Mouse (Mus musculus): ENCODE data around the gene Mtmr11.

Gene Mtmr11

DNA sequence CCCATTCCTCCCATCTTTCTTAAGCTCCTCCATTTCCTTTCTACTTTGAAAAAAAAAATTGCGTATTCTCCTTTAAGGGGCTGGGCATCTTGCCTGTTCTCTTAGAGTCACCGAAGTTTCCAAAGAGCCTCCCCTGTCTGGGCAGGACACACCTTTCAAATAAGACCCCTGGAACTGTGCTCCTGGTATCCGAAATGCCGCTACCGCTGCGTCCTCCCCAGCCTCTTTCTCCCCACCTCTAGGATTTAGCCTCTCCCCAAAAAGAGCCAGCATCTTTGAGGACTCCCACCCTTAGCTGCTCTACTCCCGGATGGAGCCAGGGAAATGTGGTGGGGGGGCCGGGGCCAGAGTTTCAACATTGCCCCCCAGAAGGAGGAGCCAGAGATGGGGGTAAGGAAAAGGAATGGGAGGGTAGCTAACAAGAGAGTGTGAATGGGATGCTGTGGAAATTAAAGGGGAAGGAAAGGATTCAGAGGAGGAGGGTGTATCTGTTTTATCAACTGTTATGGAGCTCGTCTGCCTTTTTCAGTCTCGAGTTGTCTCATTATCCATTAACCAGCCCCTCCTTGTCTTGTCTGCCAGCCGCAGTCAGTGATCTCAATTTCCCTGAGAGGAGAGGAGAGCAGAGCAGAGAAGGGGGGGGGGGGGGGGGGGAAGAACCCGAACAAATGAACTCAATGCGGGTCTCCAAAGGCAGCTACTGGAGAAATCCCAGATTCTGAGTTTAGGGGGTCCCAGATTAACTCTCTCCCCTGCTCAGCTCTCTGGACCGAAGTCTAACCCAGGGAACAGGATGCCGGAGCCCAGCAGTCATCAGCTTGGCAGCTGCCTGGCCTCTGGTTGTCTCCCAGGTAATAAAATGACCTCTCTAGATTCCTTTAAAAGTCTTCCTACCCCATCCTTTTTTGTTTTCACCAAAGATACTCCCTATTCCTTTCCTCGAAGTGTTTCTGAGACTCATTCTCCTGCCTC lies at the start of gene Mtmr11:
Mtmr11 (plus strand) TSS at position 136 of the 972 bp plus-strand sequence.
- no peak for DNase-seq (ENCODE audit: extremely low spot score, low spot score)

DNA sequence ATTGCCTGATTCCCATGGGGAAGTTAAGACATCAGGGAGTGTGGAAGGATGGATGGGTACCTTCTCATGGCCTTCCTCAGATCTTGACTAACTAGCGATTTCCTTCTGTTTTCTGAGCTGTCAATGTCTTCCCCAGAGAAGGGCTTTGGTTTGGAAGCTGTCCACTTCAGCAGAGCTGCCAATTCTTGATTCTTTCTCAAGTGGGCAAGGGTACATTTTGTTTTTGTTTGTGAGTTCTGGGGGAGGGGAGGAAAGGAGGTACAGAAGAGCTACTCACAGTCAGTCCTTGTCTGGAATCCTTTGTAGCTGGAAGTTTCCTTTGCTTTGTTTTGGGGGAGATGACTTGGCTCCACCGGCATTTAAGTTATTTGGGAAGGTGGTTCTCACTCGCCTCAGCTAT lies 48.6 kb upstream of the Mtmr11 start:
- no peak for DNase-seq (ENCODE audit: extremely low spot score, low spot score)

DNA sequence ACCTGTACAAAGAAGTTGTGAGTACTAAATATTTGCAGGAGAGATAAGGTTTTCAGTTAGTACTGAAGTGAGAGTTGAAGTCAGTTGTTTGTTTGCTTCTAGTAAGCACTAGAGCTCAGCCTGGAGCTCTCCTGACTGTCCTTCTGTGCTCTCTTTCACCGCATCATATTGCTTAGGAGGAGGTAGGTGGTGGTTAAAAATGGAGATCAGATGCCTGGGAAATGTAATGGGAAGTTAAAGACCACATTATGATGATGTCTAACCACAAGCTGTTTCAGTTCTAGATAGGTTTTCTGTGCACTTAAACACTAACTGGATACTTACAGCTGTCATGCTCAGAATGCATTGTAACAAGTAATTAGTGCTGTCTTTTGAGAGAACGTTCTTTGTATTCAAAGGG lies 43.7 kb upstream of the Mtmr11 start:
- DNase-seq (ENCODE audit: extremely low spot score, low spot score): no peak

DNA sequence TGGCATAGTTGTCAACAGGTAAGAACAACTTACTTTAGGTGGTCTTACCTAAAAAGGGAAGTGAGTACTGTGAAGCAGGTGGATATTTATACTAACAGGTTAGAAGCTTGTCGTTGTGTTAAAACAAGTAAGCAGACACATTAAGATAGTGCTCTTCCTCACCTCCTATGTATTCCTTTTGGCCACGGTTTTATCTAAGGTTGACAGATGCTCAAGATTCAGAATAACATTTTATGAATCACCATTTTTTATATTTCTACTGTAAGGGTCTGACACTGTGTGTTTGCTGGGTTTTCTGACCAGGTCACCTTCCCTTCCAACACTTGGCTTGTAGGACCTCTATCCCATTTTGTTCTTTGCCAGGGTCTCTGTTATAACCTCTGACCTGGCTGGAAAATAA lies 43.1 kb upstream of the Mtmr11 start:
- no peak for DNase-seq (ENCODE audit: extremely low spot score, low spot score)

DNA sequence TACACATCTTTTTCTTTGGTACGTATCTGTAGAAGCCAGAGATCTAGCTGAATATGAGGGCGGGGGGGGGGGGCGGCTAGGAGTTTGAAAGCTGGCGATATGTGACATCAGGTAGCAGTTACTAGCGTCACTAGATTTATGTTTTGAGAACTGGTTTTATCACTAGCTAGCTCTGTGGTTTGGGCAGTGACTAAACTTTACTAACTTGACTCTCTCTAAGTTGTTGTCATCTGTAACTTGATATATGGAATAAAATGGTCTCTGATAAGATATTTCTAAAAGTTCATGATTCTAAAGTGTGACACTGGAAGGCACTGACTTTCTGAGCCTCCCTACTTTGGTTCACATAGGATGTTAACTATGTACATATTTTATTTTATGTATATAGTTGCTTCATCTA lies 37.6 kb upstream of the Mtmr11 start:
- no peak for DNase-seq (ENCODE audit: extremely low spot score, low spot score)

DNA sequence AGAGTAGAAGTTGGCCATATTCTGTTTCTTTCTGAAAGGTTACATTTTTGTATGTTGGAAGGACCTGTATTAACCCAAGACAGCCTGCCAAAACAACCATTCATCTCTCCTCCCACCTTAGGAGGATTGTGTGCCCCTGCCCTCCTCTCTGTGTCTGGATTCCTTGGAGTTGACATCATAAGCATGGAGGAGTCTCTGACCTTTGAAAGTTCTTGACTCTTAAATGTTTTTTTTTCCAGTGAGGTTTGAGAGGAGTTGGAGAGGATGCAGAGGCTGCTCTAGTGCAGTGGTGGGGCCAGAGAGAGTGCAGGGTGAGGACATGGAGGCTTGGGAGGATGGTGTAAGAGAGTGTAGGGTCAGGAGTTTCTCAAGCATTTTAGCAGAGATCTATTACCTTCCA lies 33.7 kb upstream of the Mtmr11 start:
- no peak for DNase-seq (ENCODE audit: extremely low spot score, low spot score)

DNA sequence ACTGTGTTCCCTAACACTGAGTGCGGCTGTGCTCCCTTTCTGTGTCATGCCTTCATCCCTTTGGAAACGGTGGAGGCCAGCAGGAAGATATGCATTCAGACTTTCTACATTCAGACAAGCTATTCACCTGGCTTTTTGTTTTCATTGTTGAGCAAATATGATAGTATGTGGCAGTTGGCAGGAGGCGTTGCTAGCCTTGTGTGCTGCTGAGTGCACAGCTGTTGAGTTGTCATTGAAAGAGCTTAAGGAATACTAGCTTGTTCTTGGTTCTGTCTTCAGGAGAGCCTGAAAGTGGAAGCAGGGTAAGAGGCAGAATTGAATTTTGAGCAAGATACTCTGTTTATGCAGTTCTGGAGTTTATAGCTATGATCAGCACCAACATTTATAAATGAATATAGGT lies 29.3 kb upstream of the Mtmr11 start:
- no peak for DNase-seq (ENCODE audit: extremely low spot score, low spot score)

DNA sequence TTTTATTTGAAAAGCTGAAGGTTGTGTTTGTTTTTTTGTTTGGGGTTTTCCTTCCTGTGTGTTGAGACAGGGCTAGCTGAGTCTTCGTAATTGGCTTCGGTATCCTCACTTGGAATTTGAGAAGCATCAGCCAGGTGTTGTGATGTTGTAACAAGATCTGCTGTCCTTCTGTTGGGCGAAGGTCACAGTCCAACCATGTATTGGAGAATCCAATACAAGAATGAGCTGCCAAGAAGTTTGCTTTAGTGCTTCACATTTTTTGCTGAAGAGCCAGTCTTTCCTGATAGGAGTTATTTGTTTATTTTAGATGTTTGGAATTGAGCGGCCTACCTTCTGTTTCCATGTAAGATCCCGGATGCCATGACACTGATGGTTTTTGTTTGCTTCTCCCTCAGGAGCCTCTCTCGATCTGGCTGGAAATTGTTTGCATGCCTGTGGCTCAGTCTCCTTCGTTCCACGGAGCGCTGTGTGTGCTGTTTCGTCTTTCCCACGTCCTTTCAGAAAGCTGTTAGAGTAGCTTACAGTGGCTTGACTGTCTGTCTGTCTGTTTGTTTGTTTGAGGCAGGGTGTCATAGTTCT lies 28.4 kb upstream of the Mtmr11 start:
- DNase-seq (ENCODE audit: extremely low spot score, low spot score): no peak

DNA sequence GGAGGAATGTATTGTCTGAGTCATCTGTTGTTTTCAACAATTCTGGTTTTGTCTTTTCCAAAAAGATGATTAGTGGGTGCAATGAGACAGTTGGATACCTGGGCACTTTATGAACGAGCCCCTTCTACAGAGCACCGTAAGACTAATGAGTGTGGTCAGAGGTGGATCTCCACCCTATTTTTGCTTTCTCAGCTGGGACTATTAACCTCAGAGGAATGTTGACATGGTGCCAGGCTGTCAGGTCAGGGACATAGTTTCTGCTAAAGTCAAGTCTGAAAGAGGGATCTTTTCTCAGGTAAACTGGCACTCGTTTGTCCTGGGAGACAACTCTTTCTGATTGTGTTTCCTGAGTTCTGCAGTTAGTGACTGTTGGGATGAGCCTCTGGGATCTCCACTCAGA lies 26.8 kb upstream of the Mtmr11 start:
- DNase-seq (ENCODE audit: extremely low spot score, low spot score): no peak

DNA sequence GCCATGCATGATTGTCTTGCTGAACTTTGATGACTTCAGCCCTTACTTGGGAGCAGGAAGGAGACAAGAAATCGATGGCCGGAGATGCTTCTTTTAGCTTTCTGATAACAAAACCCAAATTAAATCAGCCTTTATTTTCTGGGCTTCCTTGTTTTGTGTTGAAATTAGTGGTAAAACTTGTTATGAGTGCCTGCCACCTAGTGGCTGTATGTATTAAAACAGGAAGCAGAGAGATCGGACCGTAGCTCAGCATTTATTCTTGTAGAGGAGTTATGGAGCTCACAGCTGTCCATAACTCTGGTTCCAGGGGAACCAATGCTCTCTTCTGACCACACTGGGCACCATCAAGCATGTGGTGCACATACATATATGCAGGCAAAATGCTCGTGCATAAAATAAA lies 13.9 kb upstream of the Mtmr11 start:
- DNase-seq (ENCODE audit: extremely low spot score, low spot score): peak; percentile 47

DNA sequence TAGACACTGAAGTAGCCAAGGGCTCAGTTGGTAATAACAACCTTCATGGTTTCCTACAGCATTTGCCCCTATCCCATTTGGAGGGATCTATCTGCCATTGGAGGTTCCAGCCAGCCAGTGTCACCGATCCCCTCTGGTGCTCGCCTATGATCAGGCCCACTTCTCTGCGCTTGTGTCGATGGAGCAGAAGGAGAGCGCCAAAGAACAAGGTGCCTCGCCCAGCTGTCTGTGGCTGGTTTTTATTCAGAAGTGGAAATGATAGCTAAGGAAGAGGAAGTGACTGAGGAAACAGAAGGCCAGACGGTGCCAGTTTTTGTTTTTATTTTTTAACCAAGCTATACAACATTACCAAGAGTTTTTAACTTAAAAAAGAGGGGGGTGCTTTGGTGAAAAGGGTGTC lies 10.0 kb upstream of the Mtmr11 start:
- DNase-seq (ENCODE audit: extremely low spot score, low spot score): no peak

DNA sequence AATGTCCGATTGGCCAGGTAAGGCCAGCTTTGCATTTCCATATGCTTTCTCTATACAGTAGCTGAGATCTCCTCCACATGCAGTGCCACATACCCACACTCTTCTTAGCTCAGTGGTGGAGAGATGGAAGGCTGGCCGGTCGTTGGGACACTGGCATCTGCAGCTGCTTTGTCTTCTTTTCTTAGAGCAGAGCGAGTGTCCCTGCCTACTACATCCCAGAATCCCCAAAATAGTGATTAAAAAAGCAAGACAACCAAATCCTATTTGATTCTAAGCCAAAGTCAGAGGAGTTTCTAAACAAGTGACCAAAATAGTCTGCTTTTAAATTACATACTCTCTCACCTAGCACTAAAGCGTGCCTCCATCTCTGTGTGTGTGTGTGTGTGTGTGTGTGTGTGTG lies 9.2 kb upstream of the Mtmr11 start:
- DNase-seq (ENCODE audit: extremely low spot score, low spot score): no peak

DNA sequence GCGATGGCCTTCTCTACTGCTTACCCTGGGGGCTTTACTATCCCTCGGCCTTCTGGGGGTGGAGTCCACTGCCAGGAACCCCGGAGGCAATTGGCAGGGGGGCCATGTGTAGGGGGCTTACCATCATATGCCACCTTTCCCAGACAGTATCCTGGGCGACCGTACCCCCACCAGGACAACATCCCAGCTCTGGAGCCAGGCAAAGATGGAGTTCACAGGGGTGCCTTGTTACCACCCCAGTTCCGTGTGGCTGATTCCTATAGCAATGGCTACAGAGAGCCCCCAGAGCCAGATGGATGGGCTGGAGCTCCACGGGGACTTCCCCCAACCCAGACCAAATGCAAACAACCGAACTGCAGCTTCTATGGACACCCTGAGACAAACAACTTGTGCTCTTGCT lies 6.3 kb upstream of the Mtmr11 start:
- DNase-seq (ENCODE audit: extremely low spot score, low spot score): no peak

DNA sequence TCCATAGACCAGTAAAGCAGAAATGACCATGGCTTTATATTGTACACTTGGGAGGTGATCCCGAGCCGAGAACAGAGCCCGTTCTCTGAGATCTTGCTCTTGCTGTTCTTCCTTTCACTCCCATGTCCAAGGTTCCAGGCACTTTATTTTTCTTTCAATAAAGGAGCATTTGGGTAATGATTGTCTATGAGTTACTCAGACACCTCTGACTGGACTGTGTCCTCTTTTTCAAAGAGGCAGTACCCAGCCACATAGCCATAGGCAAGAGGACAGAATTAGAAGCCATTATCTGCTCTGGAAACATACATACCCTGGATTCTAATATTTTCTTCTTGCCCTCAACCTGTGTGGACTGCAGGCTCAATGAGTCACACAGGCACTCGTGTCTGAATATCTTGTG lies 2.0 kb upstream of the Mtmr11 start:
- DNase-seq (ENCODE audit: extremely low spot score, low spot score): no peak

DNA sequence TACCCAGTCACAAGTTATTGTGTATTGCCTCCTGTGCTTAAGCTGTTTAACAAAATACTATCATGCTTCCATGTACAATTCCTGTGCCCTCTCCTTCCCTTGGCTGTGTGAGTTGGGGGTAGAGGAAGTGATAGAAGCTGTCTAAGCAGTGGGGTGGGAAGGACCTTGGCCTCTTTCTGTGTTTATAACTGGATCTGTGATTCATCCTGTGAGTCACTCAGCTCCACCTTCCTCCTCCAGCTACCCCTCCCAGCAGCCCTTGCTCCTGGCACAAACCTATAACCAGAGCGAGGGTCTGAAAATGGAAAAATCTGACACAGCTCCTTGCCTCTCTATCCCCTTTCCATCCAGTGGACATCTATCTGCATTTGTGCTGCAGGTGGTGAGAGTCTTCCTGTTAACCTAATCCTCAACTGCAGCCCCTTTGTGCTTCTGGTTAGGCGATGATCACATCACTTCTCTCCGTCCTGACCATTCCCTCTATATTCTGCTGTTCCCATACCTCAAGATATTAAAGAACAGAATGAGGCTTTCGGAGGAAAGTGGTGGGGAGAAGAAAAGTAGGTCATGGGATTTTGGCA lies 1.5 kb upstream of the Mtmr11 start:
- DNase-seq (ENCODE audit: extremely low spot score, low spot score): no peak

DNA sequence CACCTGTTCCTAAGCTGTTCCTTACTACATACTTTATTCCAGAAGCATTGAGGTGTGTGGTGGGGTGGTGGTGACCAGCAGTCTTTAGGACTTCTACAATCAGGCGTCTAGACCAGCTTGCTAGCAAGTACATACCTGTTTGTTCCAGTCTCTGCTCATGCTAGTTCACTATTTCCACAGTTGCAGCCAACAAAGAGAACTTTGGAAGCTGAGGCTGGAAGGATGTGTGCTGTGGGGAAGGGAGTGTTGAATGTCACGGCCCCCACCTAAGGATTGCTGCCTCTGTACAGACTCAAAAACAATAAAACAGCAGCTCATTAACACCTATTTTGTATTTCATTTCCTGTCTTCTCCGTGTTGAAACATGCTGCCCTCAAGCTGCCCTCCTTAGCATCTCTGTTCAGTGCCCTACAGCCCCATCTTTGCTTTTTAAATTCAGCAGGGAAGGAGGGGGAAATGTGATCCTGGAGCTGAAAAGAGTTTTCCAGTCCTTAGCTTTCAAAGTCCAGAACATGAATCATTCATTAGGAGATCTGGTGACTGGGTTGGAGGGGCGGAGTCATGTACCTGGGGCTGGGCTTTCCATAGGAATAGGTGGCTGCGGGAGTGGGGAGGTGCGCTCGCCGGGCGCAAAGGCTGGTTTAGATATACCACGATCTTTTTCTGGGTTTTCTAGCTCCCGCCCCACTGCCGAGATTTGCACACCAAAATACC lies 844 bp upstream of the Mtmr11 start:
- DNase-seq (ENCODE audit: extremely low spot score, low spot score): no peak

DNA sequence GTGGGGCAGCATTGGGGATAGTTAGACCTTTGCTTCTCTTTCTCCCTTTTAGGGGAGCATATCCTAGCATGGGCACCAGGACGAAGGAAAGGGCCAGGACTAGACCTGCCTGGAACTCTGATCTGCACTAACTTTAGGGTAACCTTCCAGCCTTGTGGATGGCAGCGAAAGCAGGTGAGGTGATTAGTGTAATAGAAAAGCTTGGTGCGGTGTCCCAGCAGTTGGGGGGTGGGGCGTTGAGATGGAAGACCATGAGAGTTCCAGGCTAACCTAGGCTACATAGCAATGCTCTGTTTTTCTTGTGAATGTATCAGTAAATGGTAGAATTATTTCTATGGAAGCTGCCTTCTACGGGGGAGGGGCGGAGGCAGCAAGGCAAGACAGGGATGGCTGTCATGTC lies 1.2 kb downstream of the Mtmr11 start:
- DNase-seq (ENCODE audit: extremely low spot score, low spot score): no peak

DNA sequence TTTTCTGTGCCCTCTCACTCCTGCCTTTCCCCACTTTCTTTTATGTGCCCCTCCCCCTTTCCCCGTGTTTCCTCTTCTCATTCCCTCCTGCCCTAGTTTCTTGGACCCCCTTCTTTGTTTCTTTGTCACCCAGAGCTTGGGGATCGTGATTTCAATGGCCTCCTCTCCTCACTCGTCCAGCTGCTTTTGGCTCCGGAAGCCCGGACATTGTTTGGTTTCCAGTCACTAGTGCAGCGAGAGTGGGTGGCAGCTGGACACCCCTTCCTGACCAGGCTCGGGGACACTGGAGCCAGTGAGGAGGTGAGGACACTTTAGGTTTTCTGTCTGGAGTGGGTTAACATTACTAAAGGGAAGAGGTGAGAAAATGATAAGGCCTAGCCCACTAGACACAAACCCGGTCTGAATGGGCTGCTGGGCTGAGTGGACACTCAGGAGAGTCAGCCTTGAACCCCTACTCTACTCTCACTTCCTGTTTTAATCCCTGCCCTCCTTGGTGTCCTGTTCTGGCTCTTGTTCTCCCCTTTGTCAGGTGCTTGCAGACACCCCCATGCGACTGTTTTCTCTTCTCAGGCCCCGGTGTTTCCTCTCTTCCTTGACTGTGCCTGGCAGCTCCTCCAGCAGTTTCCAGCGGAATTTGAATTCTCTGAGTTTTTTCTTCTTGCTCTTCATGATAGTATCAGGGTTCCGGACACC lies 6.8 kb downstream of the Mtmr11 start:
- no peak for DNase-seq (ENCODE audit: extremely low spot score, low spot score)

DNA sequence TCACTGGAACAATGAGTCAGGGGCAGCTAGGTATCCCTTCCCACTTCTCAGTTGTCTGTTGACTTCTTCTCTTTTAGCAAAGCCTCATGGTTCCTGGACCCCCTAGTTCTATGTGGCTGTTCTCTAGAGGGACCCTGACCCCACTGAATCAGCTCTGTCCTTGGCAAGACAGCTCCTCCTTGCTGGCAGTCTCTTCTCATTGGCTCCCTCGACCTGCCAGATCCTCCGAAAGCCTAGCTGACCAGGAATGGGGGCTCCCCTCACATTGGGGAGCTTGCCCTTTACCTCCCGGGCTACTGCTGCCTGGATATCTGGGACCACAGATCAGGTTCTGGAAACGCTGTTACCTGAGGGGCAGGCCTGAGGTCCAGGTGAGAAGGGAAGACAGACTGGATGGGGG lies 8.5 kb downstream of the Mtmr11 start:
- DNase-seq (ENCODE audit: extremely low spot score, low spot score): no peak

DNA sequence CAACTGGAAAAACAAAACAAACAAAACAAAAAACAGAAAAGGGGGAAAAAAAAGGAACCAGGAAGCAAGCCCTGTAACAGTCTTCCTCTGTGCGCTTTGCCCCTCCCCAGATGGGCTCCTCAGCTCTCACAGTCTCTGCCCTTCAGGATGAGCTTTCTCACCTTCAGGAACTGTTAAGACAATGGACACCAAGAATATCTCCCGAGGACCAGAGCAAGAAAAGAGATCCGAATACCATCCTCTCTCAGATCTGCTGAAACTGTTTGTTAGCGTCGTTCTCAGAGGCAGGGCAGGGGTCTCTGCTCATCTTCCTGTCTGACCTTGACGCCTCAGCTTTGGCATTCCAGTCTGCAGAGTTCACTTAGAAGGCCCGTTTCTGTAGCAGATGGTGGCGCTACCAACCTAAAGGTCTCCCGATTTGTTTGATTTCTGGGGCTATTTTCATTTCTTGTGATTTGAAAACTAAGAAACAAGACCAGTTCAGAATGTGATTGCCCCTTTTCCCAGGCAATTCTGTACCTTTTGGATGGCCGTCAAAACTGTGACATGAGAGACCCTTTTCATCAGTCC lies 9.3 kb downstream of the Mtmr11 start:
- DNase-seq (ENCODE audit: extremely low spot score, low spot score): no peak

DNA sequence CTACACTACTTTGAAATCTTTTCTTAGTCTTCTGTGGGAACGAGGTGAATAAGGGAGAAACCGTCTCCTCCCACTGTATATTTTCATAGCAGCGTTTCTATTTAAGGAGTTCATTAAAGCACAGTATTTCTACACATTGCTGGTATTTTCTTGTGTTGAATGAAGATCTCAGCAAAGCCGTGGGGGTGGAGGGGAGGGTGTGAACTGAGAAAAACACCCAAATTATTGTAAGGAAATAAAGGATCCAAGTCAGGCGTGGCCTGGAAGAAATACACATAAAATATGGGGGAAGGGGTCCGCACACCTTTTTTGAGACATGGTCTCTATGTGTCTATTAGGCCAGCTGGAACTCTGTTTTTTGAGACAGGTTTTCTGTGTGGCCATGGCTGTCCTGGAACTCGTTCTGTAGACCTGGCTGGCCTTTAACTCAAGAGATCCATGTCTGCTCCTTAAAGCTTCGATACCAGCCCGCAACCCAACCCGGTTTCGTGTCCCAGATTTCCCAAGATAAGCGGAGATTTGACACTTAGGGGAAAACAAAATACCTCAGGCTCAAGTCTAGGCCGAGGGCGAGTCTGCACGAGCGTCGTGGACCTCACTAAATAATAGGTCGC lies 9.9 kb downstream of the Mtmr11 start:
- no peak for DNase-seq (ENCODE audit: extremely low spot score, low spot score)

Data from neural tube, embryonic 10.5 days (tissue).